Mouse (Mus musculus) left cerebral cortex, adult 18-20 months (tissue): ENCODE data around the gene Txndc8. TPM values are rescaled to one million over a fixed set of nuclear protein-coding genes. Genes with fewer than 3 reads are reported as not detected.

Source experiments
- DNase-seq, 2 experiments: peaks; one replicate each; pipeline ENCODE4 v3.0.0; 2021 to 2022; ENCODE audit warnings: low spot score in 2 of 2, mixed read lengths in 1 of 2
- total RNA-seq, 2 experiments: library from RNA; stranded (reverse); gene quantifications; 2 replicates each; pipeline ENCODE4 v1.2.3; 2021

Txndc8 gene
- total RNA-seq, 2 experiments from 2014 or later, result not detected

DNA sequence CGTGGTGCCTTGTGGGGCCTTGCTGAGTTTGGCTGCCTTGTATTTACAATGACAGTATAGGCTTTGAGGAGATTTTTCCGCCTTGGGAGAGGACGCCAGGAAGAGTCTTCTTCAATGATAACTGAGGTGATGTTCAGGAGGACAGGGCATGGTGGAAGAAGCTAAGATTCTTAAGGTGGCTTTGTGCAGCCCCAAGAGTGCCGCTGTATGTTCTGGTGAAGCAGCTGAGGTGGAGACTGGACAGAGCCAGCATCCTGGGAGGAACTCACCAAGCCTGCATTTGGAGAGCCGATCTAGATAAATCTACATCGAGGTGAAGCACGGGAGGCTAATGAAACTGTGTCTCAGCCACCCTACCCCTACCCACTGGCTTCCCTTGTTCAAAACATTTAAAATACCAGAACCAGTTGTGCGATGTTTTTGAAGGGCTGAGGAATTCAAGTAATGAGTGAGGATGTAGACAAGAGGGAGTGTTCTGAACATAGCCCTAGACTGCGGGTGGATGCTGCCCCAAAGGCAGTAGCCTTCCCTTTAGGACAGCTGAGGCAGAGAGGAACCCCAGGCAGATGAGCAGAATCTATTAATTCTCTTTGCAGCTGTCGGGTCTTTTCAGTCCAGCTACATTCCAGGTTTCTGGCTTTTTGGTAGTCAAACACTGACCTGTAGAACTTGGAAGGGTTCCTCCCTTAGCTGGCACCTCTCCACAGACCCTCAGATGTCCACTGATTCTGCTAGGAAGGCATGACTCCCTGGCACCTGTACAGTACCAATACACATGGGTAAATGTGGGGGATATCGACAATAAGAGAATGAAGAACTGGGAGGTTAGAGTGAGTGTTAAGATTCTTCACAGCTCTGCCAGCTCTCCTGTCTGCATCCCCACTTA is 51.5 kb downstream of the Txndc8 start:
- DNase-seq, result no peak

DNA sequence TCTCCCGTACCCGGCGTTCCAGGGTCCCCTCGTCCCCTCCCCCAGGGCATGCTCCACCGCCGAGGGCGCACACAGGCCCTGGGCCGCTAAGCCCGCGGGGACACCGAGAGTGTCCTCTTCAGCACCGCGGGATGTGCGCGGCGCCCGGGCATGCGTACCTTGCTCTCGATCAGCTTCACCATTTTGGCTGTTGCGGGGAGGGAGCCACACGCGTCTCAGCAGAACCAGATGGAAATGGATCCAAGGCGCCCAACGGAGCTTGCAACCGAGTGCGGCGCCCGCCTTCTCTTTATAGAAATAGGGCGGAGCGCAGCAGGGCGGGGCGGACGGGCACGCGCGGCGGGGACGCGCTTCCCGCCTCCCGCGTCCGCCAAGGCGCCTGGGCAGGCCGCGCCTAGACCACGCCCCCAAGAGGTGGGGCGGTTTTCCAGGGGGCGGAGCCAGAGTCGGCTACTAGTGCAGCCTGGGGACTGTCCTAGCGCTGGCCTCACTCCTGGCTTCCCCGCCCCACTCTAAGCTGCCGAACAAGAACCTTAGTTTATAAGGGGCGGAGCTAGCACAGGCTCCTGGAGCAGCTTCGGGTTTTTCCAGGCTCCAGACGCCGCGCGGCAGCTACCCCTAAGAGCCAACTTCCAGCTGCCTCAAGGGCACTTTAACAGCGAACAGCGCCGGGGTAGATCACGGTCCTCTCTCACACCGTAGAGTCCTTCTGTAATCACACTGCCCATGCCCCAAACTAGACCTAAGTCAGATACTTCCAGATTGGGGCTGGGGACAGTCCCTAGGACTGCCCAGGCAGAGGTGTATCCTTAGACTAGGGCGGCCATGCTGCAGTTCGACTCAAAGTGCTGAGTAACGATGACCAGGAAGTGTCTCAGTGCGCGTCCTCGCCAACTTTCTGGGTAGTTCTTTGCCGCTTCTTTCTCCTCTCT is 52.6 kb downstream of the Txndc8 start, which contains the start of gene Txn1:
Txn1 (minus strand) TSS at position 383 of the 932 bp plus-strand sequence.
- DNase-seq, result peak; percentile 94 to 95

DNA sequence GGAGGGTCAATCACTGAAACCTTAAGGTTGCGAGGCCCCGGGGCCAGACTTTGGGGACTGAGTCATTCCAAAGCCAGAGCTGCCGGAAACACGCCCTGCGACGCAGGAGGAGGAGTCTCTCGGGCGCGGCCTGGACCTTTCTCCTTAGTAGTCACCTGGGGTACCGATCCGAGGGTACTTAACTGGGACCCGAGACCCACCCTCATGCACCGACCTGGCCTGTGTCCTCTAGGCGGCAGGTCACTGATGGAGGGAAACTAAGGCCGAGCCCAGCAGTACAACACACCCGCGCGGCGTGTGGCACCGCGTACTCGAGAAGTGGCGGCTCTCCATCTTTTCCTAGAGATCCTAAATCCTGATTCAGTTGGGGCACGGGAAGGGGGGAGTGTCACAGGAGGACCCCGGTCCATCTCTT is 53.4 kb downstream of the Txndc8 start:
- peak; percentile 61 to 72 for DNase-seq

DNA sequence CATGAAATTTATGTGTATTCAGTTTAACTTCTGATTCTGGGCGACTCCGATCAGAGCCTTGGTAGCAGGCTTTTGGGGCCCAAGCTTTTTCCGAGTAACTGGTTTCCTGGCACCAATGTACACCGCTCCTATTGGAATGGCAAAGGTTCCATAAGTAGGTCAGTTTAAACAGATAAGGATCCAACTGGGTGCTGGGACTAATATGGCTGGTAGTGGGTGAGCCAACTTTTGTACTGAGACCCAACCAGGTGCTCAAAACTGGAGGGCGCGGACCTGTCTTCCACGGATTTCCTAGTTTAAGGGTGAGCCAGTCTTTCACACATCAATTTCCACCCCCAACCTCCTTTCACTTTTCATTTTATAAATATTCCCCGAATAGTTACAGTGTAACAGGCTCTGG is 53.9 kb downstream of the Txndc8 start:
- DNase-seq, result no peak

DNA sequence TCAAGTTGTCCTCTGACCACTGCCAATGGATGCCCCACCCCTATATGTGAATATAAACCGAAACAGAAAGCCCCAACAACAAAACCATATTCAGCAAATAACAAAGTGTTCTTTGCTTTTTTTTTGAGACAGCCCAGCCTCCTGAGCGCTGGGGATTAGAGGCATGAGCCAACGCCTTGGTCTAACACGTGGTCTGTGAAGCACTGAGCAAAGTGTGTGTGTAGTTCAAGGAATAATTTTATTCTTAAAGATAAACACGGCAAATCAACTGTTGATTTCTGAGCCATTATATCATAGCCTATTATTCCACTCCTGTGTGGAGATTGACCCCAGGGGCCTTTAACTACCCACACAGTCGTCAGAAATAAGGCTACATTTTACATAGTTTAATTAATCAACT is 54.3 kb downstream of the Txndc8 start:
- DNase-seq, result no peak

DNA sequence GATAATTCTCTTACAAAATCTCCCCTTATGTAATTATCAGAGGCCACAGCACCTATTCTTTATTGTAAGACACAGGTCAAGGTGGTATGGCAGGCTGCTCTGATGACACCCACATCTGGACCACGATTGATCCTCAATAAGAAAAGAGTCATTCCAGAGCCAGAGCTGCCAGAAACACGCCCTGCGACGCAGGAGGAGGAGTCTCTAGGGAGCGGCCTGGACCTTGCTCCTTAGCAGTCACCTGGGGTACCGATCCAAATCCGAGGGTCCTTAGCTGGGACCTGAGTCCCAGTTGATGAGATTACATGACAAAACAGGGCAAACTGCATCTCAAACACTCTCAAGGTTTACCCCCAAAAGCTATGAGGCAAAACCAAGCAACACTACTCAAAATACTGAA is 55.1 kb downstream of the Txndc8 start:
- DNase-seq, result no peak

DNA sequence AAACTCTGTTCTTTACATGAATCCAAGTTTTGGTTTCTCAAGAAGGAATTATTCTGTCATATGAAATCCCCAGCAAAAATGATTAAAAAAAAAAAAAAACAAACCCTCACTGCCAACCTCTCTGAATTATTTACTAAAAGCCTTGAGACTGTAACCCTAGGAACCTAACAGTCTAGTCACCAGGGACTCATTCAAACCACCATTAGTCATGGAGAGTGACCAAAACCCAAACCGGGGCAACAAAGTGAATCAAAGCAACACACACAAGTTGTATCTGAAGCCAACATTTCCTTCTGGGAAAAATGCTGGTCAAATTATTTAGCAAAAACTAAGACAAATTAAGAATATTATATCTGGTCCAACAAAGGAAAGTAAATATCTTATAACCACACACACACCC is 56.0 kb downstream of the Txndc8 start:
- no peak for DNase-seq

DNA sequence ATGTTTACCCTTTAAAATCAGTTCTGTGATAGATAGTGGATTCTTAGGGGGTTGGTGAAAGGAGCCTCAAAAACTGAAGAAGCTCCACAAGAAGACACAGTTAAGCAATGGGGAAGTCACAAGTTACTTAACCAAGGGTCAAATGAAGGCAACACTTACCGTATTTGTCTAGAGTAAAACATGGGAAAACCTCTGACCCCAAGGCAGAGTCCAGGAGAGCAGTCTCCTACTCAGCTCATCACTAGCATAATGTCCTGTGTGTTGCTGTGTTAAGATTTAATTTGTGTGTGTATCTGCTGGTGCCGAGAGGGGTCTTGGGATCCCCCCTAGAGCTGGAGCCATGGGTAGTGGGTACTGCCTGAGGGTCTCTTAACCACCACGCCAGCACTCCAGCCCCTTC is 56.5 kb downstream of the Txndc8 start:
- DNase-seq, result no peak

DNA sequence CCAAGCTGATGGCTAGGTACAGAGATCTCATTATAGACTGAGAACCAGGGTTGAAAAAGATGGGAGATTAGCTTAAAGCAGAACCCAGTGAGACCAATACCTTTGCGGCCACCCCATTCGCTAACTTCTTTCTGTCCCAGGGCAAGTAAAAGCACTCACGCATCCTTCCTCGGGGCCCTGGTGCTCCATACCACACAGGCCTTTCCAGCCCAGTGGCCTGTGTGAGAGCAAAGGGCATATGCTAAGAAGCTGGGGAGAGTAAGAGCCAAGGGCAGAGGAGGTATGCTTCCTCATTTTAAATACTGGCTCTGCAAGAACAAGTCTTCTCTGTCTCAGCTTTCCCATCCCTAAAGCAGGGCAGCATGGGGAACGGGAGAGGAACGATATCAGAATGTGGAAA is 59.1 kb downstream of the Txndc8 start:
- no peak for DNase-seq

DNA sequence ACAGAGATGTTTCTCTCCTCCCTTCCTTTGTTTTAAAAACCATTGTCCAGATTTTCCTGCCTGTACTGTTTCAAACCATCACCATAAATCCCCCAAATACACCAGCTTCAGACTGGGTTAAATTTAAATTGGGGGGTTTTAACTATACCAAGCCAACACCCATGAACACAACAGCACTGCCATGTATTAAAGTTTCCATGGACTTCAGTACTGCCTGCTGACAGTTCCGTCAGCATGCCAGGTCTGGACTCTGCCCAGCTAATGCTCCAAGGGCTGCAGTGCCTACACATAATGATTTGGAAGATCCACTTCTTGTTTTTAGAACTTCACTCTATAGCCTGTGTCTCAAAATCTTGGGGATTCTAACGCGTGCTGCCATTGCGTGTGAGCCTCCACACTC is 61.4 kb downstream of the Txndc8 start:
- DNase-seq, result no peak

DNA sequence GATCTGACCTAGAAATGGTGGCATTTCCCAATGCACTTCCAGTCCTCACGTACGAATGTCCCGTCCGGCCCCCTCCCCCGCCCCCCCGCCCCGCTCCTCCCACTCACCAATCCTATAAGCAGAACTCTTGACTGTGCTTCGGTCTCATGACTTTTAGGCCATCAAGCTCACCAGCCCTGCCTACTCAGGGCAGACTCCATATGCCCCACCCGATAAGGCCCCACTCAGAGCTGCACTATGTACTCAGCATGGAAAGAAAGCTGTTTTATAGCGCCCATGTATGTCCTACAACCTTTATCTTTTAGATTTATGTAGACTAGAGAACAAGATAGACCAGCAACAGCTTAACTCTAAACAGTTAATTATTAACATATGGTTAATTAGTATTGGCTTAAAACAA is 61.9 kb downstream of the Txndc8 start:
- DNase-seq, result no peak

DNA sequence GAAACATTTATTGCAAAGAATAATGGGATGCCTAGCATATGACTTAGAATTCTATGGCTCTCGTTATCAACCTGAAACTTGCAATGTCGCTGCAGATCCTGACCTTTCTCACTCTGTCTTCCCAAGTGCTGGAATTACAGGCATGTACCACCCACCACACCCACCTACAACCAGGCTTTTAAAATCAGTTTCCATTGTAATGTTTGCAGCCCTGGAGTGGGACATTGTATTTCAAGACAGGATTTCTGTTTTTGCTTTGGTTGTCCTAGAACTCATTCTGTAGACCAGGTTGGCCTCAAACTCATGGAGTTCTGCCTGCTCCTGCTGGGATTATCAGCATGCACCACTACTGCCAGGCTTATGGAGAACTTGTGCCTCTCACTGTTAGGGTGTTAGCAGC is 66.0 kb downstream of the Txndc8 start:
- DNase-seq, result no peak

DNA sequence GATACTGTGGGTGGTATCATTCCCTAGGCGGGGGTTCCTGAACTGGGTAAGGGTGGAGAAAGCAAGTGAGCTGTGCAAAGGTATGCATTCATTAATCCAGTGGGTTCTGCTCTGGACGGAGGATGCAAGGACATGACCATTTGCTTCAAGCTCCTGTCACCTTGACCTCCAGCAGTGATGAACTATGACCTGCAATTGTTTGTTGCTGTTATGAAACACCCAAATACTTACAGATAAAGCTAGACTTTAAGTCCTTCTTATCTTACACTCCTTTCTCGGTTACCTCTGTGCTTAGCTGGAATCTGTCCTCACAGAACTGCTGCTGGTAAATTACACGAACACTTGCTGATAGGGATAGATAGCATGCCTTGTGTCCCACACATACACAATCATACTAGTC is 68.3 kb downstream of the Txndc8 start:
- no peak for DNase-seq

DNA sequence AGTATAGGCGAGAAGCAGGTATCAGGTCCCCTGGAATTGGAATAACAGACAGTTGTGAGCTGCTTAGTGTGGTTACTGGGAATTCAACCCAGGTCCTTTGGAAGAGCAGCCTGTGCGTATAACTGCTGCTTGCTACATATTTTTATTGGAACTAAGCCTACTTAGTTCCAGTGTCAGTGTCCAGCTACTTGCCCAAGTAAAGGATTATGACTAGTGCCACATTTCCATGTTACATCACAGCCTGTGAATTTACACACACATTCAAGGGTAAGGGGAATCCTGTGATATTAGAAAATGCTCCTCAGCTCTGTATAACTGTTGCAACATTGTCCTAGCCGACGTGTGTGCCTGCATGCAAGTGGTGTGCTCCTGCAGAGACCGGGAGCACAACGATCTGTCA is 71.6 kb downstream of the Txndc8 start:
- DNase-seq, result no peak

DNA sequence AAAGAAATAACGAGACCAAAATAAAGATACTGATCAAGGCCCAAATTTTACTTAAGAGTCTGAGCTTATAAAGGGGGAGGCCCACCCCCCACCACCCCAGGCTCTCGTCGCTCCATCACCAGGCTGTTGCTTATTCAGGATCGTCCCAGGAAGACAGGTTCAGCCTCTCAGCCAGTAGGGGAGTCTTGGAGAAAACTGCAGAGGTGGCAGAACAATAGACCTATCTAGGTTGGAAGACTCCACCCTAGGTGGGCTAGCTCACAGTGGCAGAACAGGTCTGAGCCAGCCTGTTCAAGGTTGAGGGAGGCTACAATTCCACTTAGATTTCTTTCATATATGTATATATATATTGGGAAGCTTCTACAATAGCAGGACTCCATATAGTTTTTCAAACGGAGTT is 74.7 kb downstream of the Txndc8 start:
- DNase-seq, result no peak

Other genes starting within 250 kb of the Txndc8 start
- under 1 TPM in 1 of 2 experiments, not detected in 1; 0.21 TPM for gene D630039A03Rik, start 92.8 kb downstream of the Txndc8 start, total RNA-seq
- 100 to 1,000 TPM in 1 of 2 experiments, 10 to 100 TPM in 1; 98.3 to 104 TPM for gene Txn1, start 52.7 kb downstream of the Txndc8 start, total RNA-seq
- gene Svep1, start 197.7 kb upstream of the Txndc8 start, total RNA-seq, result 1 to 10 TPM; 1.1 to 1.4 TPM